Mouse (Mus musculus) left cerebral cortex, postnatal 36 days (tissue): ENCODE measurements around the gene Ankle2. TPM values are rescaled to one million over a fixed set of nuclear protein-coding genes. Genes with fewer than 3 reads are reported as not detected.

Experiments used
- DNase-seq, 2 experiments: peaks; one replicate each; pipeline ENCODE4 v3.0.0; 2021 to 2022; ENCODE audit warnings: low spot score in 2 of 2, mixed read lengths in 1 of 2
- intact Hi-C: fragments of 180-260 bp; cut with DNase I; formaldehyde crosslinking; loops from one replicate; pipeline ENCODE4 v1.15.1; 2025
- total RNA-seq, 2 experiments: library from RNA; stranded (reverse); gene quantifications; 2 replicates each; pipeline ENCODE4 v1.2.3; 2021

Ankle2 gene
- total RNA-seq: 10 to 100 TPM; 37.1 to 37.2 TPM

DNA sequence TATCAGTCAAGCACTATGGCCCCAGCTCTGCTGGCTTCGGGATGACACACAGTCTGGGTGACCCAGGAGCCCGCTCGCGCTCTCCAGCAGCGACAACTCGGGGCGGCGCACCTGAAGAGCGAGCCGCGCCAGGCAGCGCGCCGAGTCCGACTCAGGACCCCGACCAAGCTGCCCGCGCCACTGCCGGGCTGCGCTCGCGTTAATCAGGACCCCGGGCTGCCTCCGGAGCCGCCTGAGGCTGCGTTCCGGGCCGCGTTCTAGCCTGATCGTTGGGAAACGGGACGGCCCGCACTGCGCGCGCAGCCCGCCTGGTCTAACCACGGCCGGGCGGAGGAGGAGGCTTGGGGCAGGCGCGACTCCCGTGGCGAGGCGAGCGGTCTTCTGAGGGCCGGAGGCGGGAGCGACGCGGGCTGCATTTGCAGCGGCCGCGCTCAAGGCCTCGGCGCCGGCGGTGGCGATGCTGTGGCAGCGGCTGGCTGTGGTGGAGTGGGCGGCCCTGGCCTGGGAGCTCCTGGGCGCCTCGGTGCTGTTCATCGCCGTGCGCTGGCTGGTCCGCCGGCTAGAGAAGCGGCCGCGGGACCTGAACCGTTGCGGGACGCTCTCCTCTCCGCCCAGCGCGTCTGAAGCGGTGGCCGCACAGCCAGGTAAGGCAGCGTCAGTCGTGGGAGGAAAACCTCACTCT is at the start of gene Ankle2:
TSS of gene Ankle2 (plus strand) at position 225 of the 682 bp plus-strand sequence.
- peak; percentile 93 to 94 for DNase-seq
- intact Hi-C loops: no loop called here

GRCm38 (mm10) chr5:110181716-110182115 is 49.1 kb upstream of the Ankle2 start:
- intact Hi-C loops: no loop called here
- no peak for DNase-seq

GRCm38 (mm10) chr5:110203164-110203895 is 27.5 kb upstream of the Ankle2 start:
- intact Hi-C loops: loop anchor here (5.0 kb wide), 1 partner anchor 49 kb away; no protein-coding TSS in a partner anchor
- DNase-seq: no peak

GRCm38 (mm10) chr5:110204777-110205176 is 26.0 kb upstream of the Ankle2 start:
- no peak for DNase-seq
- intact Hi-C loops: loop anchor here (5.0 kb wide), 1 partner anchor 48 kb away; no protein-coding TSS in a partner anchor

- no peak for DNase-seq
- intact Hi-C loops: no loop called here
These were observed 19.5 kb upstream of the Ankle2 start for GRCm38 (mm10) chr5:110211312-110211711.

DNA sequence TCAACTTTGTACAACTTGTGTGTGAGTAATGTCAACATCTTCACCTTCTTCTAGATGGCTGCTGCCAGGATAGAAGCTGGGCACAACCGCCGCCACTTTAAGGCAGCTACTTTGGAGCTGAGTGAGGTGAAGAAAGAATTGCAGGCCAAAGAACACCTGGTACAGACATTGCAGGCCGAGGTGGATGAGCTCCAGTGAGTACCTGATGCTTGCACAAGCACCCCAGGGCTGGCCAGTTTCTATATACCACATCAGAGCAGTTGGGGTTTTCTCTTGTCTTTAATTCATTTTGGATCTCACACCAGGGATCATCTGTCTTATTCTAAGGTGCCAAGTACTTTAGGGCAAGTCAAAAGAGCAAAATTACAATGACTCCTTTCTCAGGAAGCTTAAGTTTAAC is 14.0 kb upstream of the Ankle2 start:
- intact Hi-C loops: no loop called here
- DNase-seq: no peak

- intact Hi-C loops: no loop called here
- DNase-seq: no peak
These were observed 10.5 kb upstream of the Ankle2 start for GRCm38 (mm10) chr5:110220331-110220730.

DNA sequence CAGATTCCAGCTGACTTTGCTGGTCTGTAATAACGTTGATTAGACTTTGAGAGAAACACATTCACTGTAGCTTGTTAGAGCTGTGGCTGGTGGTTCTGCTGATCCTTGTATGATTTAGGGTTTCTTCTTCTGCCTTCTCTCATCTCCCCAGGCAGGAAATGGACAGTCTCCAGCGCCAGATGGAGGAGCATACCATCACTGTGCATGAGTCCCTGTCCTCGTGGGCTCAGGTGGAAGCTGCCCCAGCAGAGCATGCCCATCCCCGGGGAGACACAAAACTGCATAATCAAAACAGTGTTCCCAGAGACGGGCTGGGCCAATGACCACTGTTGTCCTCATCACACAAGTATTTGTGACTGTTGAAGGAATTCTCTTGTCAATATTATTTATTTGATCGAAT is 8.0 kb upstream of the Ankle2 start:
- intact Hi-C loops: no loop called here
- no peak for DNase-seq

DNA sequence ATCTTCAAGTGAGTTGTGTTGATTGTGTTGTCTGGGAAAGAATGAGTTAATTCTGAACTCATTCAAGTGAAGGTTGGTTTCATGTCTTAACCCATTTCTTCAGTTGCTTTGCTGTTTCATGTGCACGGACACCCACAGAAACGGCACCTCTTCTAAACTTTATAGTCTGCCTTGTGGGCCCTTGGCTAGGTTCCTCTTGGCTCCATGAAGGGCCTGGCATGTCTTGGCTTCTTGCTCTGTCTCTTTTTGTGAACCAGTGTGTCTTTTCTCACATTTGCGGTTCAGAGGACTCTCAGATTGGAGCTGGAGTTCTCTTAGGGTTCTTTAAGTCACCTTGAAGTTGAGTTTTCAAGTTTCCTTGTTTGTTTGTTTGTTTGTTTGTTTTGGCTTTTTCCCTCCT is 5.7 kb upstream of the Ankle2 start:
- no peak for DNase-seq
- intact Hi-C loops: no loop called here

DNA sequence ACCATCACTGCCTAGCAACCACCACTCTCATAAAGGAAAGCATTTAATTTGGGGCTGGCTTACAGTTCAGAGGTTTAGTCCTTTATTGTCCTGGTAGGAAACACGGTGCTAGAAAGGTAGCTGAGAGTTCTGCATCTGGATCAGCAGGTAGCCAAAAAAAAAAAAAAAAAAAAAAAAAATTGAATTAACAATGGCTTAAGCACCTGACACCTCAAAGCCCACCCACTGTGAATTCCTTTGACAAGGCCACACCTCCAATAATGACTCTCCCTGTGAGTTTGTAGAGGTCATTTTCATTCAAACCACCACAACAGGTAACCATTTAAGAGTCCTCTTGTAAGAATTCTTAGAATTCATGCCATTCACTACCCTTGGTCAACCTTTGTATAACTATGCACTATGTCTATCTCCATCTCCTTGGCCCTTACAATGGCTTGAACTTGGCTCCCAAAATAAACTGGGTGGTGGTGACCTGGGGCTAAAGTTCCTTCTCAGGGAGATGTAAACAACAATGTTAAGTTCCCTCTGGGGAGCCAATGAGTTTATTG is 3.4 kb upstream of the Ankle2 start:
- intact Hi-C loops: no loop called here
- DNase-seq: no peak

- no peak for DNase-seq
- intact Hi-C loops: no loop called here
These were observed 414 bp upstream of the Ankle2 start for GRCm38 (mm10) chr5:110230401-110230779.

- intact Hi-C loops: no loop called here
- DNase-seq: no peak
These were observed 834 bp downstream of the Ankle2 start for GRCm38 (mm10) chr5:110231638-110232037.

DNA sequence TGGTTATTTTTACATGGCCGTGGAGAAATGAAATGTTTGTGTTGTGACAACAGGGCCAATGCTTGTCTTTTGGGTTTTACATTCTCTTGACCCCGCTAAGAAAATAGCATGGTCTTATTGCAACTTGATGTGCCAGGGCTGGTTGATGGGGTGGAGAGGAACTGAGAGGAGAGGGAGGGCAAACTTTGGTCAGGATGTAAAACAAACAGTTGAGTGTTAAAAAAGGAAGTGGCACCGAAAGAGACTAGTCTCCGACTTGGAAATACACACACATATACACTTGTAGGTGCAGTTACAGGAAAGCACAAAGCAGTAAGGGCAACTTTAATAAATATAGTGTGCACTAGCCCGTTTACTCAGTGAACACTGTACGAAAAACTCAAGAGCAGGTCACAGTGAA is 1.5 kb downstream of the Ankle2 start:
- DNase-seq: no peak
- intact Hi-C loops: no loop called here

DNA sequence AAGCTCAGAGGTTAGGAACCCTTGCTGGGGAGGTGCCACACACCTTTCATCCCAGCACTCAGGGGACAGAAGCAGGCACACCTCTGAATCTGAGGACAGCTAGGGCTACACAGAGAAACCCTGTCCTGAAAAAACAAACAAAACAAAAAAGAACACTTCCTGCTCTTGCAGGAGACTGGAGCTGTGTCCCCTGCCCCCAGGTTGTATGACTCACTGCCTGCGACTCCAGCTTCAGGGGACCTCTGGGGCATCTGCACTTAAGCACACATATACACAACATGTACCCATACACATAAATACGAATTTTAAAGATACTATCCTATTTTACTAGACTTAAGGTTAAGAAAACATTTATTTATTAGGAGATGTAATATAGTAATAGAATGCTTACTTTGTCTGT is 13.3 kb downstream of the Ankle2 start:
- DNase-seq: no peak
- intact Hi-C loops: no loop called here

- intact Hi-C loops: no loop called here
These were observed 36.1 kb downstream of the Ankle2 start for GRCm38 (mm10) chr5:110266941-110267340.

GRCm38 (mm10) chr5:110269141-110270101 is 38.6 kb downstream of the Ankle2 start, which contains the start of gene Pgam5:
Gene Pgam5, minus strand, starts transcription at chr5:110269913.
- intact Hi-C loops: no loop called here
- peak; percentile 87 for DNase-seq

More at GRCm38 (mm10) chr5:110266941-110267340, 36.1 kb downstream of the Ankle2 start:
- no peak for DNase-seq

DNA sequence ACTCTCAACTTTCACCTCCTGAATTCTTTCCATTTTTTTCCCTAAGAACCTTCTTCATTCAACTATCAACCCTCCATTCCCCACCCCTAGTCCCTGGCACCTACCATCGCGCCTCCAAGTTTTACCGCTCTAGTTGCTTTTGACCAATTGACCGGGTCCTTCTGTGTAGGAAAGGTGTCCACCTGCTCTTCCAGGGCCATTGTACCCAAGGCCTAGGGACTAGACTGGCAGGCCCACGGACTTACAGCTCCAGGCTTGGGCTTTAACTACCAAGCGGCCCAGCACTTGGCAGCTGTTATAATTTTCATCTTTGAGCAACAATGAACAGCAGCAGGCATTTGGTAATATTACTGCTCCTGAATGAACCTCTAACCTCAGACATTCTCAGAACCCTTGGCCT is 39.4 kb downstream of the Ankle2 start:
- DNase-seq: no peak
- intact Hi-C loops: no loop called here

GRCm38 (mm10) chr5:110274147-110274546 is 43.3 kb downstream of the Ankle2 start:
- intact Hi-C loops: no loop called here
- DNase-seq: no peak

GRCm38 (mm10) chr5:110274846-110275245 is 44.0 kb downstream of the Ankle2 start:
- intact Hi-C loops: no loop called here
- DNase-seq: no peak

- intact Hi-C loops: no loop called here
- DNase-seq: no peak
These were observed 45.6 kb downstream of the Ankle2 start for GRCm38 (mm10) chr5:110276391-110276790.
